Comparison of ENCODE assay signal across 27 mouse cellular contexts in genomic region chr3:146650716-146651115, GRCm38 (mm10). TPM values are rescaled to one million over a fixed set of nuclear protein-coding genes. Genes with fewer than 3 reads are reported as not detected.
"Had no signal": no experiment of that assay in that cellular context is flagged by ENCODE, and none has a peak within 500 bp of the region (broad histone marks: within the 10 kb centered on the region; RNA-seq: fewer than 3 reads in every experiment).

No protein-coding gene starts in this region.

- ATAC-seq: midbrain, embryonic 16.5 days had no signal

- DNase-seq: lung, adult 18-20 months; lung, embryonic 14.5 days; lung, postnatal 10 days; lung, postnatal 4 days; midbrain, embryonic 14.5 days; retina, postnatal 1 day; right cerebral cortex, adult 18-20 months; right cerebral cortex, postnatal 25 days; right cerebral cortex, postnatal 4 days; spleen, adult 18-20 months; thymus, adult 18-20 months; thymus, postnatal 14 days; thymus, postnatal 36 days had no signal

RNA-seq across cellular contexts. Expression of gene 4930503B20Rik, which starts 0.4 kb away (rescaled TPM):
- total RNA-seq: megakaryocyte-erythroid progenitor cell, adult 5-6 weeks had no signal
- polyA plus RNA-seq: liver, embryonic 16.5 days; lung, embryonic 14.5 days; lung, embryonic 16.5 days; midbrain, embryonic 10.5 days; midbrain, embryonic 12.5 days; midbrain, embryonic 14.5 days; myocyte; neural tube, embryonic 11.5 days; neural tube, embryonic 13.5 days; neural tube, embryonic 15.5 days; small intestine, adult 2 months; stomach, embryonic 14.5 days; stomach, embryonic 16.5 days; thymus, postnatal 0 days had no signal

RNA-seq across cellular contexts. Expression of gene Samd13, which starts 34.7 kb away (rescaled TPM):
- polyA plus RNA-seq: midbrain, embryonic 14.5 days; myocyte; small intestine, adult 2 months had no signal

RNA-seq across cellular contexts. Expression of gene Dnase2b, which starts 35.3 kb away (rescaled TPM):
- total RNA-seq: megakaryocyte-erythroid progenitor cell, adult 5-6 weeks had no signal
- polyA plus RNA-seq: lung, embryonic 14.5 days; lung, embryonic 16.5 days; midbrain, embryonic 10.5 days; midbrain, embryonic 12.5 days; midbrain, embryonic 14.5 days; midbrain, embryonic 16.5 days; myocyte; neural tube, embryonic 11.5 days; neural tube, embryonic 13.5 days; neural tube, embryonic 15.5 days; small intestine, adult 2 months; stomach, embryonic 14.5 days had no signal
